Mouse (Mus musculus) left cerebral cortex, postnatal 4 days (tissue): ENCODE measurements around the gene Prrg4. TPM values are rescaled to one million over a fixed set of nuclear protein-coding genes. Genes with fewer than 3 reads are reported as not detected.
"Not testable (repeated sequence)": the region's sequence is repeated elsewhere in the genome, so short reads cannot be mapped to it uniquely, and the experiment has no call there.

Experiments
- DNase-seq: peaks from one replicate; pipeline ENCODE4 v3.0.0-alpha.2; 2022
- intact Hi-C: fragments of 180-260 bp; cut with DNase I; formaldehyde crosslinking; loops from one replicate; pipeline ENCODE4 v1.15.1; 2025
- total RNA-seq, 2 experiments: library from RNA; stranded (reverse); gene quantifications; 2 replicates each; pipeline ENCODE4 v1.2.3; 2021

The Prrg4 gene
- total RNA-seq, 2 experiments from 2014 or later = 0.42 to 0.85 TPM

GRCm38 (mm10) chr2:104846638-104847414, 2.9 kb downstream of the Prrg4 start:
- intact Hi-C loops = no loop called here

GRCm38 (mm10) chr2:104842559-104842958, 7.1 kb downstream of the Prrg4 start:
- no peak for DNase-seq
- intact Hi-C loops = no loop called here

More at GRCm38 (mm10) chr2:104846638-104847414, 2.9 kb downstream of the Prrg4 start:
- peak; percentile 12 for DNase-seq

GRCm38 (mm10) chr2:104841736-104842135, 7.9 kb downstream of the Prrg4 start:
- DNase-seq = no peak
- intact Hi-C loops = no loop called here

GRCm38 (mm10) chr2:104840974-104841373, 8.7 kb downstream of the Prrg4 start:
- DNase-seq = no peak
- intact Hi-C loops = no loop called here

- DNase-seq = no peak
- intact Hi-C loops = no loop called here
These were observed 17.2 kb downstream of the Prrg4 start for GRCm38 (mm10) chr2:104832486-104832885.

GRCm38 (mm10) chr2:104826191-104826590, 23.5 kb downstream of the Prrg4 start:
- DNase-seq = no peak
- intact Hi-C loops = no loop called here

GRCm38 (mm10) chr2:104818763-104819162, 30.9 kb downstream of the Prrg4 start:
- DNase-seq, intact Hi-C loops: not testable (repeated sequence)

- intact Hi-C loops = no loop called here
- DNase-seq = no peak
These were observed 31.9 kb downstream of the Prrg4 start for GRCm38 (mm10) chr2:104817555-104818330.

- intact Hi-C loops = no loop called here
- DNase-seq = peak; percentile 94
These were observed 32.7 kb downstream of the Prrg4 start for GRCm38 (mm10) chr2:104816866-104817439.

- intact Hi-C loops = no loop called here
- DNase-seq = no peak
These were observed 33.3 kb downstream of the Prrg4 start, which contains the start of gene Qser1 for GRCm38 (mm10) chr2:104816371-104816827. Gene Qser1, minus strand, starts transcription at chr2:104816760.

GRCm38 (mm10) chr2:104815561-104816370, 33.9 kb downstream of the Prrg4 start:
- DNase-seq = peak; percentile 40
- intact Hi-C loops = no loop called here

- intact Hi-C loops = no loop called here
- no peak for DNase-seq
These were observed 35.3 kb downstream of the Prrg4 start for GRCm38 (mm10) chr2:104814181-104814951.

GRCm38 (mm10) chr2:104805435-104805834, 44.2 kb downstream of the Prrg4 start:
- intact Hi-C loops = no loop called here
- no peak for DNase-seq

Other genes starting within 250 kb of the Prrg4 start
- 10 to 100 TPM; 56.5 to 59.9 TPM for gene Tcp11l1, start 137.7 kb downstream of the Prrg4 start, total RNA-seq
- not detected for gene Pin1rt1, start 133.5 kb downstream of the Prrg4 start, total RNA-seq
- gene Depdc7, start 107.0 kb downstream of the Prrg4 start, total RNA-seq = 1 to 10 TPM in 1 of 2 experiments, under 1 TPM in 1; 0.89 to 1.2 TPM
- 10 to 100 TPM; 23.4 to 25.6 TPM for gene Qser1, start 33.1 kb downstream of the Prrg4 start, total RNA-seq
- gene Ccdc73, start 17.9 kb upstream of the Prrg4 start, total RNA-seq = 1 to 10 TPM in 1 of 2 experiments, not detected in 1; 3.5 TPM
- 100 to 1,000 TPM; 108 to 124 TPM for gene Eif3m, start 167.2 kb upstream of the Prrg4 start, total RNA-seq
- not detected for gene Gm11060, start 242.1 kb upstream of the Prrg4 start, total RNA-seq